Mouse (Mus musculus): ENCODE measurements at regions not wholly inside any gene's neighbourhood (a gene's known extent, or its start where the extent isn't known, plus 50 kb on each side); places are given as distances from the start of the nearest gene placed in this dataset.

DNA sequence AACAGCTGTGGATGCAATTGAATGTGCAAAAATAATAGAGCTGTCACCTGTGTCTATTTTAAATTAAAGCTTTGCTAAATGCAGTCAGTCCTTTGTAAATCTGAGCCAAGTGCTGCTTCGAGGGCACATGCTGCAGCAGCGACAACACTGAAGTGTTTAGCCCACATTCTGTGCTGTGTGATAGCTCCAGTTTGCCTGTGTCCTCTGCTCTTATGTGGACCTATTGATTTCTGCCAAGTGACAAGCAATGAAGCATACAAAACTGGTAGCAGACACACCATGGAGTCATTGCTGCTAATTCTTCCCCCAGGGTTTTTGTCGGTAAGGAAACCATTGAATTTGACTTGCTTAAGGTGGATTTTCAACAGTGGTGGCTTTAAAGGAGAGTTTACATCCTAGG, 1085.4 kb downstream of the Efnb2 start:
- no peak for TF ChIP-seq CTCF (IDR thresholded peaks at IDR 0.05; ENCODE audit: borderline replicate concordance, extremely low read depth, insufficient read depth, insufficient read length)
- TF ChIP-seq POLR2A (IDR thresholded peaks at IDR 0.05; ENCODE audit: borderline replicate concordance, extremely low read depth, insufficient read depth, insufficient read length, poor library complexity, severe bottlenecking): no peak

All from brain, embryonic 14.5 days (tissue).